Mouse (Mus musculus) heart, postnatal 0 days (tissue): ENCODE data around the gene B4galnt1. TPM values are rescaled to one million over a fixed set of nuclear protein-coding genes. Genes with fewer than 3 reads are reported as not detected.

ENCODE experiments used
- ATAC-seq: fragments of 200-750 bp; cut with Nextera tagmentation; 2 replicates; pipeline ENCODE4 v1.8.0; 2017; ENCODE audit warnings: low read depth, moderate number of reproducible peaks, moderate library complexity; ENCODE audit not compliant: insufficient read depth
- DNase-seq: peaks from one replicate; pipeline ENCODE4 v3.0.0-alpha.2; 2016; ENCODE audit warnings: low spot score
- H3K27ac ChIP-seq: fragments of 300-500 bp; sonication (generic); 2 replicates; pipeline ENCODE4 v1.5.1; 2014; ENCODE audit warnings: low read depth, mild to moderate bottlenecking
- H3K27me3 ChIP-seq: fragments of 300-500 bp; sonication (generic); 2 replicates; pipeline ENCODE4 v1.6.1; 2014; ENCODE audit warnings: low read length, mixed read lengths; ENCODE audit not compliant: control insufficient read depth, insufficient read depth
- H3K36me3 ChIP-seq: fragments of 300-500 bp; sonication (generic); replicated peaks from 2 replicates; pipeline ENCODE4 v1.6.1; 2014; ENCODE audit warnings: low read length, mixed read lengths; ENCODE audit not compliant: control insufficient read depth, insufficient read depth
- H3K4me1 ChIP-seq: fragments of 300-500 bp; sonication (generic); 2 replicates; pipeline ENCODE4 v1.6.1; 2014; ENCODE audit warnings: antibody characterized with exemption; ENCODE audit not compliant: control insufficient read depth, insufficient read depth
- H3K4me2 ChIP-seq: fragments of 300-500 bp; sonication (generic); 2 replicates; pipeline ENCODE4 v1.6.1; 2014; ENCODE audit warnings: low read depth, mild to moderate bottlenecking, low read length, moderate library complexity
- H3K4me3 ChIP-seq: fragments of 300-500 bp; sonication (generic); 2 replicates; pipeline ENCODE4 v1.5.1; 2014; ENCODE audit warnings: low read depth, low read length
- H3K9ac ChIP-seq: fragments of 300-500 bp; sonication (generic); replicated peaks from 2 replicates; pipeline ENCODE4 v1.6.1; 2014; ENCODE audit warnings: low read depth, low read length, mixed read lengths
- H3K9me3 ChIP-seq: fragments of 300-500 bp; sonication (generic); replicated peaks from 2 replicates; pipeline ENCODE4 v1.6.1; 2016; ENCODE audit warnings: low read length; ENCODE audit not compliant: control insufficient read depth
- CTCF ChIP-seq: IDR thresholded peaks from 2 replicates; pipeline ENCODE4 v1.5.1; 2016; ENCODE audit warnings: antibody characterized with exemption, control low read depth, low read depth
- EP300 ChIP-seq: IDR thresholded peaks from 2 replicates; pipeline ENCODE4 v1.6.1; 2016; ENCODE audit warnings: antibody characterized with exemption, low read depth
- WGBS: fragments of 180-500 bp; shearing (Covaris S2); extraction: QIAGEN DNeasy Blood & Tissue Kit; methylation state at CpG from one replicate; pipeline ENCODE4 v1.1.7; 2014; 5-methylcytosine and 5-hydroxymethylcytosine counted together
- polyA plus RNA-seq: library from polyadenylated mRNA; unstranded; fragments of >200 nt; fragmentation: Nextera tagmentation; extraction: Ambion mirVana; gene quantifications from 2 replicates; pipeline ENCODE4 v1.2.1, GENCODE M21; 2015
- total RNA-seq: library from RNA; depleted of rRNA; stranded (reverse); fragments of >200 nt; gene quantifications from 2 replicates; pipeline ENCODE4 v1.2.3, GENCODE M21; 2014; ENCODE audit warnings: low replicate concordance

Gene B4galnt1
- total and polyA plus RNA-seq, 2 experiments from 2014 or later, result 0.72 to 2.3 TPM

- peaks cover 62% of the 10 kb centered on the region for H3K36me3 ChIP-seq
- H3K27ac ChIP-seq, result no peak overlapping the region
- no peaks in the 10 kb centered on the region for H3K27me3 ChIP-seq
- peaks cover 9% of the 10 kb centered on the region; the same call in 1 of the 2 replicates for H3K4me1 ChIP-seq
- no peak overlapping the region for H3K4me3 ChIP-seq
- no peaks in the 10 kb centered on the region for H3K9me3 ChIP-seq
- H3K4me2 ChIP-seq, result no peak overlapping the region
- ATAC-seq, result no peak
- DNase-seq, result no peak
- 73% methylated on average over 10 of the region's 10 CpGs for WGBS
- TF ChIP-seq CTCF (no peak), EP300 (no peak)
- no peak overlapping the region for H3K9ac ChIP-seq
These were observed 40.3 kb downstream of the B4galnt1 start for GRCm38 (mm10) chr10:127205373-127205772.

GRCm38 (mm10) chr10:127208921-127209320 lies 43.9 kb downstream of the B4galnt1 start:
- H3K4me1 ChIP-seq, result peaks cover 16% of the 10 kb centered on the region
- peak overlapping the region; percentile 34 for H3K27ac ChIP-seq
- H3K4me2 ChIP-seq, result no peak overlapping the region
- TF ChIP-seq EP300 (no peak), CTCF (no peak)
- peaks cover 36% of the 10 kb centered on the region for H3K36me3 ChIP-seq
- 63% methylated on average over 4 of the region's 4 CpGs for WGBS
- DNase-seq, result no peak
- H3K9me3 ChIP-seq, result no peaks in the 10 kb centered on the region
- H3K27me3 ChIP-seq, result no peaks in the 10 kb centered on the region
- no peak overlapping the region for H3K4me3 ChIP-seq
- H3K9ac ChIP-seq, result no peak overlapping the region
- no peak for ATAC-seq

DNA sequence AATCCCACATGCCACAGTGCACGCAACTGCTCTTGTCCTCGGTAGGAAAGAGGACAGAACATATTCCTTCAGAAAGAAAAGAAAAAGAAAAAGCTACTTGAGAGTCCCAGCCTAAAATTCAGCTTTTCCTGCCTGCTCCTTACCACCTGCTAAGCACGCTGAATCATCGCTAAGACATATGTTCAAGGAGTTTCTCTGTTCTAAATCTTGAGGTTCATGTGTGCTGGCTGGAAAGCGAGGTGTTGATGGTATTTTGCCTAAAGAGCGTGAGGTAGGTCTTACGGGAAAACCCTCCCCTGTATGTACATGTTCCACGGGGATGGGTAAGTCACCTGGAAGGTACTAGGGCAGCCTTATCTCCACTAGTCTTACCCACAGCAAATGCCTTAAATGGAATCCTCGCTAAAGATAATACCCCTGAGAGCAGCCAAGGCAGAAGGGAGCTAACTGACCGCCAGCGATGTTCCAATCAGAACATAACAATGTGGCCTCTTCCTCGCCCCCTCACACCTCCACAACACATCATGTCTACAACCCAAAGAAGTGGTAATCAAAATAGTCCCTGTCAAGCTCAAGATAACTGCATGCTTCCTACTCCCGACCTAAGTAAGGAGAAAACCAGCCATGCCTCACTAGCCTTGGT lies 45.0 kb downstream of the B4galnt1 start:
- DNase-seq (no peak), ATAC-seq (no peak)
- Histone ChIP-seq H3K4me2 (peak overlapping the region; percentile 96), H3K4me3 (no peak overlapping the region), H3K4me1 (peaks cover 16% of the 10 kb centered on the region), H3K9me3 (no peaks in the 10 kb centered on the region), H3K9ac (no peak overlapping the region), H3K27ac (no peak overlapping the region), H3K36me3 (peaks cover 28% of the 10 kb centered on the region), H3K27me3 (no peaks in the 10 kb centered on the region)
- WGBS, result 73% methylated on average over 13 of the region's 13 CpGs
- no peak for TF ChIP-seq CTCF
- TF ChIP-seq EP300, result no peak

GRCm38 (mm10) chr10:127210961-127211405 lies 46.0 kb downstream of the B4galnt1 start:
- TF ChIP-seq EP300, result no peak
- TF ChIP-seq CTCF, result no peak
- DNase-seq (no peak), ATAC-seq (peak; percentile 44)
- no peaks in the 10 kb centered on the region for H3K9me3 ChIP-seq
- H3K27me3 ChIP-seq, result no peaks in the 10 kb centered on the region
- H3K27ac ChIP-seq, result peak overlapping the region; percentile 36; the same call in 1 of the 2 replicates
- H3K36me3 ChIP-seq, result peaks cover 19% of the 10 kb centered on the region; the same call in 1 of the 2 replicates
- under 1% methylated on average over 25 of the region's 25 CpGs for WGBS
- peaks cover 16% of the 10 kb centered on the region for H3K4me1 ChIP-seq
- H3K4me2 ChIP-seq, result peak overlapping the region; percentile 96
- peak overlapping the region; percentile 79 for H3K4me3 ChIP-seq
- H3K9ac ChIP-seq, result peak overlapping the region; percentile 68

DNA sequence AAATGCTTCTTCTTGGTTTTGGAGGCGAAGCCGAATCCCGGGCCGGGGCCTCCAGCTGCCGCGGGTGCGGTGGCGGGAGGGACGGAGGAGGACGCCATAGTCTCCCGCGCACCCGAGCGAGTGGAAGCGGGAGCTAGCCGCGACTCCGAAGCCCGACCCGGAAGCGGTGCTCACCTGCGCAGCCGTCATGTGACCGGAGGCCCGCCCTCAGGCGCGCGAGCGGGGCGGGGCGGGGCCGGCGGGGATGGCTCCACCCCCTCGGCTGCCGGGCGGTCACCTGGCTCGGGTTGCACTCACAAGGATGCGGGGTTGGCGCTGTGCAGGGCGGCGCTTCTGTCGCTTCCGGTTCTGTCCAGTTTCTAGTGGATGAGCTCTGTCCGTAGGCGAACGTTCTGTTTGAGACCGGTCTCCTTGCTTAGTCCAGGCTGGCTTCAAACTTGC lies 46.4 kb downstream of the B4galnt1 start, which contains the start of gene Pip4k2c:
TSS of gene Pip4k2c (minus strand) at position 172 of the 441 bp plus-strand sequence.
- Histone ChIP-seq H3K27ac (peak within 1 kb of the TSS; percentile 36; the same call in 1 of the 2 replicates), H3K4me3 (peak within 1 kb of the TSS; percentile 79), H3K36me3 (peaks cover 14% of the 10 kb centered on the region; the same call in 1 of the 2 replicates), H3K4me2 (peak within 1 kb of the TSS; percentile 96), H3K9ac (peak within 1 kb of the TSS; percentile 68), H3K4me1 (peaks cover 16% of the 10 kb centered on the region), H3K27me3 (no peaks in the 10 kb centered on the region), H3K9me3 (no peaks in the 10 kb centered on the region)
- TF ChIP-seq CTCF (no peak), EP300 (no peak)
- 1% methylated on average over 47 of the region's 47 CpGs for WGBS
- DNase-seq, result peak; percentile 59
- peak; percentile 95 for ATAC-seq

GRCm38 (mm10) chr10:127213272-127213671 lies 48.2 kb downstream of the B4galnt1 start:
- no peak for TF ChIP-seq EP300
- TF ChIP-seq CTCF, result no peak
- H3K27ac ChIP-seq, result no peak overlapping the region
- DNase-seq (no peak), ATAC-seq (no peak)
- WGBS, result 87% methylated on average over 8 of the region's 8 CpGs
- H3K36me3 ChIP-seq, result 0 out of 2 replicates have a peak, but pooled peaks cover 2% of the 10 kb centered on the region
- no peaks in the 10 kb centered on the region for H3K9me3 ChIP-seq
- H3K4me1 ChIP-seq, result peaks cover 16% of the 10 kb centered on the region
- no peaks in the 10 kb centered on the region for H3K27me3 ChIP-seq
- no peak overlapping the region for H3K4me3 ChIP-seq
- H3K4me2 ChIP-seq, result no peak overlapping the region
- H3K9ac ChIP-seq, result no peak overlapping the region
